Mouse (Mus musculus) kidney, embryonic 14.5 days (tissue): ENCODE measurements at regions not wholly inside any gene's neighbourhood (a gene's known extent, or its start where the extent isn't known, plus 50 kb on each side); places are given as distances from the start of the nearest gene placed in this dataset.
A peak's percentile ranks its signal among the peaks of the same experiment; 100 is the strongest.

Source experiments
- ATAC-seq: fragments of 200-750 bp; cut with Nextera tagmentation; 2 replicates; pipeline ENCODE4 v1.8.0; 2017; ENCODE audit warnings: moderate number of reproducible peaks, mild to moderate bottlenecking, moderate TSS enrichment, moderate library complexity; ENCODE audit not compliant: low FRiP score, low TSS enrichment
- H3K27ac ChIP-seq: fragments of 300-500 bp; sonication (generic); 2 replicates; pipeline ENCODE4 v1.5.1; 2014; ENCODE audit warnings: low read depth, mild to moderate bottlenecking, low read length, moderate library complexity, mixed read lengths
- H3K27me3 ChIP-seq: fragments of 300-500 bp; sonication (generic); 2 replicates; pipeline ENCODE4 v1.6.1; 2014; ENCODE audit warnings: mild to moderate bottlenecking, low read length; ENCODE audit not compliant: control insufficient read depth, insufficient read depth
- H3K36me3 ChIP-seq: fragments of 300-500 bp; sonication (generic); 2 replicates; pipeline ENCODE4 v1.6.1; 2014; ENCODE audit warnings: low read length, mixed read lengths; ENCODE audit not compliant: control insufficient read depth, insufficient read depth
- H3K4me1 ChIP-seq: fragments of 300-500 bp; sonication (generic); 2 replicates; pipeline ENCODE4 v1.6.1; 2014; ENCODE audit warnings: low read length, mixed read lengths; ENCODE audit not compliant: control insufficient read depth, insufficient read depth
- H3K4me2 ChIP-seq: fragments of 300-500 bp; sonication (generic); replicated peaks from 2 replicates; pipeline ENCODE4 v1.6.1; 2014; ENCODE audit warnings: low read depth, mild to moderate bottlenecking, low read length
- H3K4me3 ChIP-seq: fragments of 300-500 bp; sonication (generic); 2 replicates; pipeline ENCODE4 v1.5.1; 2014; ENCODE audit warnings: mild to moderate bottlenecking, low read length
- H3K9ac ChIP-seq: fragments of 300-500 bp; sonication (generic); 2 replicates; pipeline ENCODE4 v1.6.1; 2014; ENCODE audit warnings: low read depth, mild to moderate bottlenecking, low read length, moderate library complexity
- H3K9me3 ChIP-seq: fragments of 300-500 bp; sonication (generic); 2 replicates; pipeline ENCODE4 v1.6.1; 2016; ENCODE audit warnings: low read length; ENCODE audit not compliant: control insufficient read depth
- WGBS: fragments of 180-500 bp; shearing (Covaris S2); extraction: QIAGEN DNeasy Blood & Tissue Kit; methylation state at CpG from one replicate; pipeline ENCODE4 v1.1.7; 2014; 5-methylcytosine and 5-hydroxymethylcytosine counted together

- 39% methylated on average over 21 of the region's 21 CpGs for WGBS
These were observed 269.7 kb upstream of the Irx3 start for GRCm38 (mm10) chr8:92071305-92072253.

GRCm38 (mm10) chr8:92070704-92071103, 268.8 kb upstream of the Irx3 start:
- ATAC-seq = no peak
- no peaks in the 10 kb centered on the region for H3K9me3 ChIP-seq
- H3K4me2 ChIP-seq = no peak overlapping the region
- no peaks in the 10 kb centered on the region for H3K36me3 ChIP-seq
- no peak overlapping the region for H3K9ac ChIP-seq
- H3K27me3 ChIP-seq = peaks cover 42% of the 10 kb centered on the region
- 27% methylated on average over 8 of the region's 8 CpGs for WGBS
- H3K4me1 ChIP-seq = peaks cover 3% of the 10 kb centered on the region
- H3K27ac ChIP-seq = no peak overlapping the region
- no peak overlapping the region for H3K4me3 ChIP-seq

More at GRCm38 (mm10) chr8:92071305-92072253, 269.7 kb upstream of the Irx3 start:
- peaks cover 41% of the 10 kb centered on the region for H3K27me3 ChIP-seq
- no peaks in the 10 kb centered on the region for H3K9me3 ChIP-seq
- no peak overlapping the region for H3K27ac ChIP-seq
- no peak for ATAC-seq
- H3K4me3 ChIP-seq = no peak overlapping the region
- no peaks in the 10 kb centered on the region for H3K36me3 ChIP-seq
- no peaks in the 10 kb centered on the region for H3K4me1 ChIP-seq
- no peak overlapping the region for H3K4me2 ChIP-seq
- H3K9ac ChIP-seq = no peak overlapping the region

GRCm38 (mm10) chr8:92066435-92066834, 264.6 kb upstream of the Irx3 start:
- H3K9ac ChIP-seq = no peak overlapping the region
- no peak overlapping the region for H3K4me2 ChIP-seq
- no peaks in the 10 kb centered on the region for H3K36me3 ChIP-seq
- no peak overlapping the region for H3K4me3 ChIP-seq
- H3K27ac ChIP-seq = no peak overlapping the region
- 19% methylated on average over 8 of the region's 8 CpGs for WGBS
- H3K9me3 ChIP-seq = no peaks in the 10 kb centered on the region
- ATAC-seq = no peak
- peaks cover 29% of the 10 kb centered on the region for H3K27me3 ChIP-seq
- peaks cover 16% of the 10 kb centered on the region for H3K4me1 ChIP-seq

- Histone ChIP-seq H3K4me1 (peaks cover 16% of the 10 kb centered on the region), H3K4me3 (no peak overlapping the region), H3K9me3 (no peaks in the 10 kb centered on the region), H3K27me3 (peaks cover 25% of the 10 kb centered on the region), H3K4me2 (no peak overlapping the region), H3K27ac (no peak overlapping the region), H3K36me3 (no peaks in the 10 kb centered on the region), H3K9ac (no peak overlapping the region)
- peak; percentile 43; the same call in 1 of the 2 replicates for ATAC-seq
- WGBS = 5% methylated on average over 9 of the region's 9 CpGs
These were observed 263.8 kb upstream of the Irx3 start for GRCm38 (mm10) chr8:92065554-92066239.

GRCm38 (mm10) chr8:92064971-92065370, 263.1 kb upstream of the Irx3 start:
- H3K27me3 ChIP-seq = peaks cover 18% of the 10 kb centered on the region

GRCm38 (mm10) chr8:92064175-92064821, 262.4 kb upstream of the Irx3 start:
- Histone ChIP-seq H3K27ac (no peak overlapping the region), H3K9me3 (no peaks in the 10 kb centered on the region), H3K4me3 (no peak overlapping the region), H3K36me3 (no peaks in the 10 kb centered on the region), H3K4me1 (peaks cover 16% of the 10 kb centered on the region), H3K4me2 (no peak overlapping the region), H3K27me3 (peaks cover 16% of the 10 kb centered on the region), H3K9ac (no peak overlapping the region)
- peak; percentile 47 for ATAC-seq
- WGBS = 7% methylated on average over 9 of the region's 9 CpGs

More at GRCm38 (mm10) chr8:92064971-92065370, 263.1 kb upstream of the Irx3 start:
- no peak overlapping the region for H3K27ac ChIP-seq
- H3K9ac ChIP-seq = no peak overlapping the region
- H3K4me2 ChIP-seq = no peak overlapping the region
- peaks cover 16% of the 10 kb centered on the region for H3K4me1 ChIP-seq
- no peaks in the 10 kb centered on the region for H3K9me3 ChIP-seq
- no peak overlapping the region for H3K4me3 ChIP-seq
- WGBS = 19% methylated on average over 4 of the region's 4 CpGs
- no peak for ATAC-seq
- no peaks in the 10 kb centered on the region for H3K36me3 ChIP-seq

- Histone ChIP-seq H3K27me3 (peaks cover 12% of the 10 kb centered on the region), H3K27ac (no peak overlapping the region), H3K9ac (no peak overlapping the region), H3K4me1 (peaks cover 16% of the 10 kb centered on the region), H3K4me3 (no peak overlapping the region), H3K9me3 (no peaks in the 10 kb centered on the region), H3K4me2 (no peak overlapping the region), H3K36me3 (no peaks in the 10 kb centered on the region)
- 76% methylated on average over 4 of the region's 4 CpGs for WGBS
- no peak for ATAC-seq
These were observed 261.5 kb upstream of the Irx3 start for GRCm38 (mm10) chr8:92063333-92063732.

- H3K27me3 ChIP-seq = peaks cover 9% of the 10 kb centered on the region
- H3K36me3 ChIP-seq = no peaks in the 10 kb centered on the region
- peaks cover 5% of the 10 kb centered on the region; the same call in 1 of the 2 replicates for H3K4me1 ChIP-seq
- WGBS = 83% methylated on average over 5 of the region's 5 CpGs
- no peaks in the 10 kb centered on the region for H3K9me3 ChIP-seq
- ATAC-seq = no peak
- H3K27ac ChIP-seq = no peak overlapping the region
- H3K9ac ChIP-seq = no peak overlapping the region
- H3K4me2 ChIP-seq = no peak overlapping the region
- no peak overlapping the region for H3K4me3 ChIP-seq
These were observed 257.6 kb upstream of the Irx3 start for GRCm38 (mm10) chr8:92059471-92059870.
